17 mouse cellular contexts compared by ENCODE assay signal in the genomic region with DNA sequence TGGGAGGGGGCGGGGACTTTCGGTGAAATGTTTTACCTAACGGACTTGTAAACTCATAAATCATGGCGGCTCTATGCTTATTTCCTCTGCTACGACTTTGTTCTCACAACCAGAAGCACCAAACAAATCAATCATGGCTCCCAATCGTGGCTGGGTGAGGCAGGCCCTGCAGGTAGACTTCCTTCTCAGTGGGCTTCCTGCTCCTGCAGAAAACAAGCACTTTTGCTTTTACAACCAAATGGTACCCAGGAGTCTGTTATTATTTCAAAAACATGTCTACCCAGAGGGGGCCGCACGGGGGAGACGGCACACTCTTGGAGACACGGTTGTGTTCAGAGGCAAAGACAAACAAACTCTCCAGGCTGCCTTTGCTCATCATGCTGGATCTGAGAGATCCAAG.
DNase-seq lines count a peak whose midpoint lies in the region; ATAC-seq lines count a peak whose summit lies in the region.
"Had no signal": no experiment of that assay in that cellular context is flagged by ENCODE, and none has a peak within 500 bp of the region (broad histone marks: within the 10 kb centered on the region; RNA-seq: fewer than 3 reads in every experiment).

No protein-coding gene starts in this region.

- no peak for ATAC-seq in kidney, embryonic 15.5 days (replicated peaks; ENCODE audit: low FRiP score)
- ATAC-seq in neural tube, embryonic 15.5 days (ENCODE audit: low FRiP score), result no peak
- ATAC-seq: activated CD4-positive, CD25-positive, alpha-beta regulatory T cell, adult 4 months; forebrain, embryonic 13.5 days; liver, embryonic 12.5 days had no signal

- no peak overlapping the region for H3K9ac ChIP-seq in kidney, embryonic 15.5 days
- no peak overlapping the region for H3K9ac ChIP-seq in neural tube, embryonic 15.5 days (replicated peaks)
- H3K9ac ChIP-seq: forebrain, embryonic 13.5 days; liver, embryonic 12.5 days had no signal

- no peak overlapping the region for H3K4me3 ChIP-seq in kidney, embryonic 15.5 days (replicated peaks)
- H3K4me3 ChIP-seq in neural tube, embryonic 15.5 days (replicated peaks), result no peak overlapping the region
- H3K4me3 ChIP-seq: forebrain, embryonic 13.5 days; heart, embryonic 10.5 days; liver, embryonic 12.5 days had no signal

- no peaks in the 10 kb centered on the region for H3K27me3 ChIP-seq in kidney, embryonic 15.5 days
- no peaks in the 10 kb centered on the region for H3K27me3 ChIP-seq in neural tube, embryonic 15.5 days (replicated peaks)
- H3K27me3 ChIP-seq: forebrain, embryonic 13.5 days; liver, embryonic 12.5 days had no signal

- DNase-seq in kidney, postnatal 10 days, result no peak
- DNase-seq in neural tube, embryonic 10.5 days (ENCODE audit: extremely low spot score, low spot score), result peak; percentile 39
- DNase-seq in mesoderm, embryonic 11.5 days (ENCODE audit: low read depth, low spot score), result peak; percentile 47
- DNase-seq in T-cell, adult 2 months (ENCODE audit: low spot score), result no peak
- DNase-seq in urinary bladder, adult 18-20 months (ENCODE audit: low spot score in 2 of 2), result no peak
- DNase-seq: cerebellum, adult 9-10 months; heart, postnatal 10 days; layer of hippocampus, postnatal 36 days; lung, postnatal 36 days; thymus, adult 18-20 months had no signal

- WGBS in kidney, embryonic 15.5 days, result 12% methylated on average over 10 of the region's 10 CpGs
- WGBS in neural tube, embryonic 15.5 days, result 12% methylated on average over 10 of the region's 10 CpGs

- no peak overlapping the region for H3K27ac ChIP-seq in kidney, embryonic 15.5 days
- H3K27ac ChIP-seq in neural tube, embryonic 15.5 days (replicated peaks), result no peak overlapping the region
- H3K27ac ChIP-seq: forebrain, embryonic 13.5 days; heart, embryonic 10.5 days; liver, embryonic 12.5 days had no signal

- H3K9me3 ChIP-seq in kidney, embryonic 15.5 days (replicated peaks), result no peaks in the 10 kb centered on the region
- H3K9me3 ChIP-seq in neural tube, embryonic 15.5 days (replicated peaks), result no peaks in the 10 kb centered on the region
- H3K9me3 ChIP-seq: forebrain, embryonic 13.5 days; heart, embryonic 10.5 days; liver, embryonic 12.5 days had no signal

- H3K4me2 ChIP-seq in kidney, embryonic 15.5 days, result peak overlapping the region; percentile 28
- H3K4me2 ChIP-seq in neural tube, embryonic 15.5 days, result no peak overlapping the region
- H3K4me2 ChIP-seq: forebrain, embryonic 13.5 days; liver, embryonic 12.5 days; midbrain, embryonic 11.5 days had no signal

- H3K36me3 ChIP-seq in kidney, embryonic 15.5 days, result no peaks in the 10 kb centered on the region
- no peaks in the 10 kb centered on the region for H3K36me3 ChIP-seq in neural tube, embryonic 15.5 days
- H3K36me3 ChIP-seq: heart, embryonic 10.5 days; liver, embryonic 12.5 days had no signal

- peaks cover 35% of the 10 kb centered on the region for H3K4me1 ChIP-seq in kidney, embryonic 15.5 days
- H3K4me1 ChIP-seq in neural tube, embryonic 15.5 days, result peaks cover 12% of the 10 kb centered on the region
- H3K4me1 ChIP-seq: liver, embryonic 12.5 days had no signal

Comparison
In these comparisons a context has a peak if more than half of its experiments do, and no peak if none do; other contexts are left out.
1. DNase-seq: peak in neural tube, embryonic 10.5 days (single experiment) and mesoderm, embryonic 11.5 days (single experiment); none in kidney, postnatal 10 days (single experiment), T-cell, adult 2 months (single experiment) and urinary bladder, adult 18-20 months (0 of 2).